Mouse (Mus musculus) forebrain, embryonic 16.5 days (tissue): Measurements from ENCODE around the gene Mtfr1l. TPM values are rescaled to one million over a fixed set of nuclear protein-coding genes. Genes with fewer than 3 reads are reported as not detected.

Source experiments
- ATAC-seq: fragments of 200-750 bp; cut with Nextera tagmentation; 2 replicates; pipeline ENCODE4 v1.8.0; 2017; ENCODE audit warnings: mild to moderate bottlenecking, moderate library complexity
- H3K27ac ChIP-seq: fragments of 300-500 bp; sonication (generic); 2 replicates; pipeline ENCODE4 v1.5.1; 2014; ENCODE audit warnings: low read length, control low read depth
- H3K27me3 ChIP-seq: fragments of 300-500 bp; sonication (generic); replicated peaks from 2 replicates; pipeline ENCODE4 v1.6.1; 2014; ENCODE audit warnings: low read length; ENCODE audit not compliant: control insufficient read depth, insufficient read depth
- H3K36me3 ChIP-seq: fragments of 300-500 bp; sonication (generic); 2 replicates; pipeline ENCODE4 v1.6.1; 2014; ENCODE audit not compliant: control insufficient read depth, insufficient read depth
- H3K4me1 ChIP-seq: fragments of 300-500 bp; sonication (generic); replicated peaks from 2 replicates; pipeline ENCODE4 v1.6.1; 2014; ENCODE audit warnings: low read length; ENCODE audit not compliant: control insufficient read depth, insufficient read depth
- H3K4me2 ChIP-seq: fragments of 300-500 bp; sonication (generic); 2 replicates; pipeline ENCODE4 v1.6.1; 2014; ENCODE audit warnings: mild to moderate bottlenecking, low read length, control low read depth
- H3K4me3 ChIP-seq: fragments of 300-500 bp; sonication (generic); replicated peaks from 2 replicates; pipeline ENCODE4 v1.5.1; 2014; ENCODE audit warnings: mild to moderate bottlenecking, low read length, control low read depth
- H3K9ac ChIP-seq: fragments of 300-500 bp; sonication (generic); replicated peaks from 2 replicates; pipeline ENCODE4 v1.6.1; 2014; ENCODE audit warnings: low read depth, low read length, control low read depth
- H3K9me3 ChIP-seq: fragments of 300-500 bp; sonication (generic); 2 replicates; pipeline ENCODE4 v1.6.1; 2016; ENCODE audit warnings: low read length; ENCODE audit not compliant: control insufficient read depth
- WGBS: fragments of 180-500 bp; shearing (Covaris S2); extraction: QIAGEN DNeasy Blood & Tissue Kit; methylation state at CpG from one replicate; pipeline ENCODE4 v1.1.7; 2014; 5-methylcytosine and 5-hydroxymethylcytosine counted together
- polyA plus RNA-seq: library from polyadenylated mRNA; unstranded; fragments of >200 nt; fragmentation: Nextera tagmentation; extraction: Ambion mirVana; gene quantifications from 2 replicates; pipeline ENCODE4 v1.2.1, GENCODE M21; 2015

Mtfr1l gene
- polyA plus RNA-seq, 1 experiment from 2014 or later, result 166 TPM

- Histone ChIP-seq H3K9ac (no peak overlapping the region), H3K9me3 (peaks cover 6% of the 10 kb centered on the region)
- no peak for ATAC-seq
These were observed 11.9 kb upstream of the Mtfr1l start for GRCm38 (mm10) chr4:134546814-134547705.

GRCm38 (mm10) chr4:134543261-134543660, 8.1 kb upstream of the Mtfr1l start:
- 6% methylated on average over 5 of the region's 5 CpGs for WGBS
- Histone ChIP-seq H3K4me3 (no peak overlapping the region), H3K27me3 (no peaks in the 10 kb centered on the region), H3K27ac (no peak overlapping the region), H3K9me3 (no peaks in the 10 kb centered on the region), H3K36me3 (peaks cover 32% of the 10 kb centered on the region), H3K9ac (no peak overlapping the region), H3K4me1 (peaks cover 10% of the 10 kb centered on the region), H3K4me2 (no peak overlapping the region)
- ATAC-seq, result peak; percentile 83

More at GRCm38 (mm10) chr4:134546814-134547705, 11.9 kb upstream of the Mtfr1l start:
- Histone ChIP-seq H3K27ac (no peak overlapping the region), H3K36me3 (peaks cover 31% of the 10 kb centered on the region), H3K4me2 (no peak overlapping the region), H3K4me1 (peaks cover 24% of the 10 kb centered on the region), H3K27me3 (no peaks in the 10 kb centered on the region), H3K4me3 (no peak overlapping the region)
- 64% methylated on average over 9 of the region's 9 CpGs for WGBS

GRCm38 (mm10) chr4:134542726-134543125, 7.5 kb upstream of the Mtfr1l start:
- H3K27me3 ChIP-seq, result no peaks in the 10 kb centered on the region
- H3K27ac ChIP-seq, result no peak overlapping the region
- no peak for ATAC-seq
- no peaks in the 10 kb centered on the region for H3K9me3 ChIP-seq
- no peak overlapping the region for H3K4me2 ChIP-seq
- WGBS, result 94% methylated on average over 9 of the region's 9 CpGs
- no peak overlapping the region for H3K9ac ChIP-seq
- H3K4me1 ChIP-seq, result peaks cover 6% of the 10 kb centered on the region
- H3K4me3 ChIP-seq, result no peak overlapping the region
- H3K36me3 ChIP-seq, result peaks cover 32% of the 10 kb centered on the region

GRCm38 (mm10) chr4:134538997-134539580, 3.9 kb upstream of the Mtfr1l start:
- no peak overlapping the region for H3K9ac ChIP-seq
- no peak for ATAC-seq
- H3K4me3 ChIP-seq, result no peak overlapping the region
- peaks cover 16% of the 10 kb centered on the region for H3K36me3 ChIP-seq
- H3K27me3 ChIP-seq, result no peaks in the 10 kb centered on the region
- no peak overlapping the region for H3K4me2 ChIP-seq
- no peaks in the 10 kb centered on the region for H3K9me3 ChIP-seq
- WGBS, result 68% methylated on average over 10 of the region's 10 CpGs
- peaks cover 10% of the 10 kb centered on the region for H3K4me1 ChIP-seq
- H3K27ac ChIP-seq, result no peak overlapping the region

GRCm38 (mm10) chr4:134535787-134536151, 582 bp upstream of the Mtfr1l start:
- Histone ChIP-seq H3K27me3 (no peaks in the 10 kb centered on the region), H3K4me3 (peak overlapping the region; percentile 96), H3K9me3 (no peaks in the 10 kb centered on the region), H3K27ac (no peak overlapping the region), H3K4me1 (peaks cover 17% of the 10 kb centered on the region), H3K4me2 (peak overlapping the region; percentile 99), H3K9ac (peak overlapping the region; percentile 48), H3K36me3 (peaks cover 7% of the 10 kb centered on the region)
- no peak; the same call in 1 of the 2 replicates for ATAC-seq
- 3% methylated on average over 8 of the region's 8 CpGs for WGBS

GRCm38 (mm10) chr4:134534124-134534886, 882 bp downstream of the Mtfr1l start:
- peak overlapping the region; percentile 96 for H3K4me3 ChIP-seq
- WGBS, result under 1% methylated on average over 57 of the region's 57 CpGs
- ATAC-seq, result peak; percentile 9

GRCm38 (mm10) chr4:134533421-134533820, 1.8 kb downstream of the Mtfr1l start:
- ATAC-seq, result no peak
- WGBS, result 75% methylated on average over 4 of the region's 4 CpGs
- no peak overlapping the region for H3K4me2 ChIP-seq
- no peaks in the 10 kb centered on the region for H3K9me3 ChIP-seq
- no peak overlapping the region for H3K9ac ChIP-seq
- peaks cover 19% of the 10 kb centered on the region for H3K36me3 ChIP-seq
- H3K4me1 ChIP-seq, result peaks cover 17% of the 10 kb centered on the region
- H3K4me3 ChIP-seq, result no peak overlapping the region
- no peak overlapping the region for H3K27ac ChIP-seq
- H3K27me3 ChIP-seq, result no peaks in the 10 kb centered on the region

More at GRCm38 (mm10) chr4:134534124-134534886, 882 bp downstream of the Mtfr1l start:
- Histone ChIP-seq H3K27me3 (no peaks in the 10 kb centered on the region), H3K36me3 (peaks cover 15% of the 10 kb centered on the region), H3K9me3 (no peaks in the 10 kb centered on the region), H3K27ac (peak overlapping the region; percentile 73), H3K9ac (peak overlapping the region; percentile 82), H3K4me2 (peak overlapping the region; percentile 99), H3K4me1 (peaks cover 17% of the 10 kb centered on the region)

GRCm38 (mm10) chr4:134532928-134533327, 2.3 kb downstream of the Mtfr1l start:
- Histone ChIP-seq H3K4me2 (no peak overlapping the region), H3K36me3 (peaks cover 22% of the 10 kb centered on the region), H3K4me3 (no peak overlapping the region), H3K4me1 (peaks cover 17% of the 10 kb centered on the region), H3K27me3 (no peaks in the 10 kb centered on the region), H3K9ac (no peak overlapping the region), H3K27ac (no peak overlapping the region), H3K9me3 (no peaks in the 10 kb centered on the region)
- WGBS, result 86% methylated on average over 4 of the region's 4 CpGs
- ATAC-seq, result no peak

GRCm38 (mm10) chr4:134526220-134526619, 9.0 kb downstream of the Mtfr1l start:
- Histone ChIP-seq H3K4me3 (no peak overlapping the region), H3K27me3 (no peaks in the 10 kb centered on the region), H3K9me3 (no peaks in the 10 kb centered on the region), H3K36me3 (peaks cover 30% of the 10 kb centered on the region), H3K4me2 (no peak overlapping the region), H3K4me1 (no peaks in the 10 kb centered on the region), H3K9ac (no peak overlapping the region), H3K27ac (no peak overlapping the region)
- 54% methylated on average over 5 of the region's 5 CpGs for WGBS
- ATAC-seq, result no peak
